Mouse (Mus musculus) hindbrain, embryonic 11.5 days (tissue): ENCODE data around the gene Grtp1. TPM values are rescaled to one million over a fixed set of nuclear protein-coding genes. Genes with fewer than 3 reads are reported as not detected.

Source experiments
- ATAC-seq: fragments of 200-750 bp; cut with Nextera tagmentation; 2 replicates; pipeline ENCODE4 v1.8.0; 2017; ENCODE audit warnings: mild to moderate bottlenecking, moderate TSS enrichment, moderate library complexity; ENCODE audit not compliant: low FRiP score
- DNase-seq: peaks from one replicate; pipeline ENCODE4 v3.0.0-alpha.2; 2015; ENCODE audit warnings: low spot score
- H3K27ac ChIP-seq: fragments of 300-500 bp; sonication (generic); 2 replicates; pipeline ENCODE4 v1.5.1; 2014; ENCODE audit warnings: mild to moderate bottlenecking, low read depth, low read length
- H3K27me3 ChIP-seq: fragments of 300-500 bp; sonication (generic); 2 replicates; pipeline ENCODE4 v1.6.1; 2014; ENCODE audit warnings: mild to moderate bottlenecking, low read length, moderate library complexity, mixed read lengths; ENCODE audit not compliant: control insufficient read depth, insufficient read depth
- H3K36me3 ChIP-seq: fragments of 300-500 bp; sonication (generic); 2 replicates; pipeline ENCODE4 v1.6.1; 2014; ENCODE audit warnings: mild to moderate bottlenecking, low read length, moderate library complexity, mixed read lengths; ENCODE audit not compliant: control insufficient read depth, insufficient read depth
- H3K4me1 ChIP-seq: fragments of 300-500 bp; sonication (generic); replicated peaks from 2 replicates; pipeline ENCODE4 v1.6.1; 2014; ENCODE audit warnings: low read length, mixed read lengths; ENCODE audit not compliant: control insufficient read depth, insufficient read depth
- H3K4me2 ChIP-seq: fragments of 300-500 bp; sonication (generic); replicated peaks from 2 replicates; pipeline ENCODE4 v1.6.1; 2014; ENCODE audit warnings: mild to moderate bottlenecking, low read depth, low read length
- H3K4me3 ChIP-seq: fragments of 300-500 bp; sonication (generic); 2 replicates; pipeline ENCODE4 v1.5.1; 2014; ENCODE audit warnings: low read depth, low read length
- H3K9ac ChIP-seq: fragments of 300-500 bp; sonication (generic); 2 replicates; pipeline ENCODE4 v1.6.1; 2014; ENCODE audit warnings: low read depth, low read length
- H3K9me3 ChIP-seq: fragments of 300-500 bp; sonication (generic); 2 replicates; pipeline ENCODE4 v1.6.1; 2016; ENCODE audit warnings: low read length; ENCODE audit not compliant: control insufficient read depth
- WGBS: fragments of 180-500 bp; shearing (Covaris S2); extraction: QIAGEN DNeasy Blood & Tissue Kit; methylation state at CpG from one replicate; pipeline ENCODE4 v1.1.7; 2014; 5-methylcytosine and 5-hydroxymethylcytosine counted together
- polyA plus RNA-seq: library from polyadenylated mRNA; unstranded; fragments of >200 nt; fragmentation: Nextera tagmentation; extraction: Ambion mirVana; gene quantifications from 2 replicates; pipeline ENCODE4 v1.2.1, GENCODE M21; 2014

Grtp1 gene
- polyA plus RNA-seq, 1 experiment from 2014 or later: 12.9 TPM

- H3K9me3 ChIP-seq: no peaks in the 10 kb centered on the region
- H3K27ac ChIP-seq: no peak overlapping the region
- peaks cover 2% of the 10 kb centered on the region; the same call in 1 of the 2 replicates for H3K4me1 ChIP-seq
- H3K4me3 ChIP-seq: no peak overlapping the region
- no peaks in the 10 kb centered on the region for H3K27me3 ChIP-seq
- H3K4me2 ChIP-seq: no peak overlapping the region
- no peak for DNase-seq
- no peaks in the 10 kb centered on the region for H3K36me3 ChIP-seq
- no peak overlapping the region for H3K9ac ChIP-seq
- 73% methylated on average over 12 of the region's 12 CpGs for WGBS
- ATAC-seq: no peak
Observed at GRCm38 (mm10) chr8:13156327-13157097, 43.9 kb downstream of the Grtp1 start.

DNA sequence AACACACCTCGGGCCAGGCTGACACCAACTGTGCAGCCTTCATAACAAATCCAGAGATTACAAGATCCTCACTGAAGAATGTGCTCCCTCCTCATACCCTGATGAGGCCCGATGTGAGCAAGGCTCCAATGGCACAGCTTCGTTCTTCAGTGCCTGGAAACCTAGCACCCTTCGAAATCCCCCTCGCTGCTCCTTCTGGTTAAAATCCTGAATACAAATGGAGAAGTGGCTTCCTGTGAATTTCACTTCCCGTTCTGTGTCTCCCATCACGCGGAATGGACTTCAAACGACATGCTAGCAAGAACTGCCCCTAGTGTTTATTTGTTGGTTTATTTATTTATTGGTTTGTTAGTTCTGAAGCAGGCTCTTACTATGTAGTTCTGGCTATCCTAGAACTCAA, 45.1 kb downstream of the Grtp1 start:
- 72% methylated on average over 9 of the region's 9 CpGs for WGBS
- no peak for ATAC-seq

GRCm38 (mm10) chr8:13154099-13154498, 46.3 kb downstream of the Grtp1 start:
- no peak overlapping the region for H3K4me2 ChIP-seq
- H3K27me3 ChIP-seq: no peaks in the 10 kb centered on the region
- DNase-seq (no peak), ATAC-seq (no peak)
- no peak overlapping the region for H3K27ac ChIP-seq
- WGBS: 83% methylated on average over 9 of the region's 9 CpGs
- no peak overlapping the region for H3K4me3 ChIP-seq
- no peak overlapping the region for H3K9ac ChIP-seq
- no peaks in the 10 kb centered on the region; the same call in 1 of the 2 replicates for H3K4me1 ChIP-seq
- H3K9me3 ChIP-seq: no peaks in the 10 kb centered on the region
- H3K36me3 ChIP-seq: no peaks in the 10 kb centered on the region

More for the DNA sequence above, 45.1 kb downstream of the Grtp1 start:
- Histone ChIP-seq H3K4me1 (peaks cover 2% of the 10 kb centered on the region; the same call in 1 of the 2 replicates), H3K9me3 (no peaks in the 10 kb centered on the region), H3K36me3 (no peaks in the 10 kb centered on the region), H3K4me2 (no peak overlapping the region), H3K27me3 (no peaks in the 10 kb centered on the region), H3K9ac (no peak overlapping the region), H3K4me3 (no peak overlapping the region), H3K27ac (no peak overlapping the region)
- no peak for DNase-seq

GRCm38 (mm10) chr8:13150929-13151328, 49.5 kb downstream of the Grtp1 start:
- no peak overlapping the region for H3K4me3 ChIP-seq
- no peaks in the 10 kb centered on the region for H3K27me3 ChIP-seq
- no peaks in the 10 kb centered on the region for H3K36me3 ChIP-seq
- no peak overlapping the region for H3K9ac ChIP-seq
- no peaks in the 10 kb centered on the region for H3K9me3 ChIP-seq
- no peak for DNase-seq
- H3K4me1 ChIP-seq: no peaks in the 10 kb centered on the region
- no peak for ATAC-seq
- 100% methylated on average over 2 of the region's 2 CpGs for WGBS
- no peak overlapping the region for H3K4me2 ChIP-seq
- no peak overlapping the region for H3K27ac ChIP-seq

DNA sequence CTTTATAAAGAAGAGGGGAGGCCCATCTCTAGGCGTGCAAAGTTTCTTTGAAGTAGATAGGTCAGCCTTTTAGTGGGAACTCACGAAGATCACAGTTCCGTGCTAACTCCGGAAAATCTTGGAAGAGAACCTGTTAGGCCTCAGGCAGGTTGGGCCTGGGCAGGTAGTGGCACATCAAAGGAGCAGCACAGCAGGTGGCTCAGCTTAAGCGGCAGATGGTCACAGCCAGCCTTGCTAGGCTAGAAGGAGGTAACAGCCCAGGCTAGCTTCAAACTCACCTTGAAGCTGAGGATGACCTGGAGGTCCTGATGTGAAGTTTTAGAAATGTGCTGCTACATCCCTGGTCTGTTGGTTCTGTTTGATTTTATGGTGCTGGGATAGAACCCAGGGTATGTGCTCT, 50.6 kb downstream of the Grtp1 start:
- H3K4me2 ChIP-seq: no peak overlapping the region
- no peaks in the 10 kb centered on the region for H3K4me1 ChIP-seq
- H3K4me3 ChIP-seq: no peak overlapping the region
- no peak overlapping the region for H3K27ac ChIP-seq
- H3K27me3 ChIP-seq: no peaks in the 10 kb centered on the region
- no peaks in the 10 kb centered on the region for H3K9me3 ChIP-seq
- ATAC-seq: no peak
- DNase-seq: no peak
- no peak overlapping the region for H3K9ac ChIP-seq
- H3K36me3 ChIP-seq: no peaks in the 10 kb centered on the region; the same call in none of the 2 replicates
- WGBS: 68% methylated on average over 5 of the region's 5 CpGs

DNA sequence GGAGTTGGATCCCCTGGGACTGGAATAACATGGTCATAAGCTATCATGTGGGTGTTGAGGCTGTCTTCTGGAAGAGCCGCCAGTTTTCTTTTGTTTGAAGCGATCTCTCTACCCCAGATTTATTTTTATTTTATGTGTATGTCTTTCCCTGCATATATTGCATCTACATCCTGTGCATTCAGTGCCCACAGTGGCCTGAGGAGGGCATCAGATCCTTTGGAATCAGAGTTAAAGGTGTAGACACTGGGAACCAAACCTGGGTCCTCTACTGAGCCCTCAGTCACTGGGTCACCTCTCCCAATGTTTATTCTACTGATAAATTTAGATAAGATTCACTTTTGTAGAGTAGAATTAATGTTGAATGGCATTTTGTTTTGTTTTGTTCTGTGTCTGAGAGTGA, 51.1 kb downstream of the Grtp1 start:
- 96% methylated on average over 2 of the region's 2 CpGs for WGBS
- H3K4me1 ChIP-seq: no peaks in the 10 kb centered on the region
- no peak overlapping the region for H3K9ac ChIP-seq
- ATAC-seq: no peak
- H3K27me3 ChIP-seq: no peaks in the 10 kb centered on the region
- no peak overlapping the region for H3K4me2 ChIP-seq
- H3K36me3 ChIP-seq: peaks cover 4% of the 10 kb centered on the region
- H3K27ac ChIP-seq: no peak overlapping the region
- no peak for DNase-seq
- no peaks in the 10 kb centered on the region for H3K9me3 ChIP-seq
- no peak overlapping the region for H3K4me3 ChIP-seq

DNA sequence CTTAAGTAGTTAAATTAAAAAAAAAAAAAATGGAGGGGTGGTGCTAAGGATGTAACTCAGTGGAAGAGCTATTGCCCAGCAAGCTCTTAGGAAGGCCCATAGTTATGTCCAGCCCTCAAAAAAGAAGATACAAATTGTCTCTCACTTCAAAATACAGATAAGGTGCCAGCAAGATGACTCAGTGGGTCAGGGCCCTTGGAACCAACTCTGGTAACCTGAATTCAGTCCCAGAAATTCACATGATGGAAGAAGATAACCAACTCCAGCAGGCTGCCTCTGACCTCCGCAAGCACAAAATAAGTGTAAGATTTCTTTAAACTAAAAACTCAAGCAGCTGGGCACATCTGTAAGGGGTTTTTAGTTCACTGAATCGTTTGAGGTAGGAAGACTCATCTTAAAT, 51.9 kb downstream of the Grtp1 start:
- no peaks in the 10 kb centered on the region for H3K27me3 ChIP-seq
- no peak overlapping the region for H3K4me3 ChIP-seq
- no peaks in the 10 kb centered on the region for H3K4me1 ChIP-seq
- peaks cover 4% of the 10 kb centered on the region for H3K36me3 ChIP-seq
- DNase-seq (no peak), ATAC-seq (no peak)
- 91% methylated on average over 2 of the region's 2 CpGs for WGBS
- H3K27ac ChIP-seq: no peak overlapping the region
- no peak overlapping the region for H3K9ac ChIP-seq
- no peaks in the 10 kb centered on the region for H3K9me3 ChIP-seq
- no peak overlapping the region for H3K4me2 ChIP-seq

DNA sequence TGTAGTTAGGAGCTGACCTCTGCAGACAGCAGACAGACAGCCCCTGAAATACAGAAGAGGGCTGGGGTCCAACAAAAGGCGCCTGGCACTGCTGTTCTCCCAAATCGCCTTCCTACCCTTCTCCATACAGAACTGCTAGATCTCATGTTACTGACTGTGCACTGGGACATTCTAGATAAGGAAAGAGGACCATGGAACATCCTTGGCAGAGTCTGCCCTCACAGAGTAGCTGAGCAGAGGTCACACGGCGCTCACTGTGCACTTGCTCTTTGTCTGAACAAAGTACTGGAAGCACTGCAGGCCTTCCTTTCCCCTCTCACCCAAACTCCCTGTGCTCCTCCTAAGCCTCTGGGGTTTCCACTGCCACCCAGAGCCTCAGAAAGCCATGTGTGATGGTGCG, 58.7 kb downstream of the Grtp1 start:
- no peak overlapping the region for H3K4me3 ChIP-seq
- H3K27me3 ChIP-seq: no peaks in the 10 kb centered on the region
- no peak overlapping the region for H3K9ac ChIP-seq
- H3K4me1 ChIP-seq: no peaks in the 10 kb centered on the region
- H3K27ac ChIP-seq: no peak overlapping the region
- no peak for ATAC-seq
- H3K36me3 ChIP-seq: peaks cover 24% of the 10 kb centered on the region
- no peak overlapping the region for H3K4me2 ChIP-seq
- DNase-seq: no peak
- H3K9me3 ChIP-seq: no peaks in the 10 kb centered on the region
- WGBS: 94% methylated on average over 5 of the region's 5 CpGs

DNA sequence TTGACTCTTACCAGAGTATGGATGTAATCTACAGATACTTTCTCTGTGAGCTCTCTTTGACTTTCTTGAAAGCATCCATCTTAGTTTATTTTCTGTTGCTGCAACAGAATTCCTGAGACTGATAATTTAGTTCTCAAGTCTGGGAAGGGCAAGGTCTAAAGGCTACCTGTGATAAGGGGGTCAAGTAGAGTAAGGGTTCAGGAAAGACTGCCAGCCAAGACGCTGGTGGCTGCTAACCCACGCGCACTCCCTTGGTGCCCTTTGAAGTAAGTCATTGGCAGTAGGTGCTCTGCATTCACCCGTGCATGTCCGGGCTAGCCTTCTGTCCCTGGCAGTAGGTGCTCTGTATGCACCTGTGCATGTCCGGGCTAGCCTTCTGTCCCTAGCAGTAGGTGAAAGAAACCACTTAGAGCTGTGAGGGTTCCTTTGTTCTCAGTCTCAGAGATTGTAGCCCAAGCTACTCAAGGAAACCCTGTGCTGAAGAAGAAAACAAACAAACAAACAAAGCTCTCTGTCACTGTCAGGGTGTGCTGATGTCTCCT, 60.7 kb downstream of the Grtp1 start:
- Histone ChIP-seq H3K27me3 (no peaks in the 10 kb centered on the region), H3K9me3 (no peaks in the 10 kb centered on the region), H3K4me3 (no peak overlapping the region), H3K9ac (no peak overlapping the region), H3K36me3 (peaks cover 25% of the 10 kb centered on the region), H3K4me1 (no peaks in the 10 kb centered on the region), H3K27ac (no peak overlapping the region), H3K4me2 (no peak overlapping the region)
- DNase-seq (no peak), ATAC-seq (no peak)
- 91% methylated on average over 6 of the region's 6 CpGs for WGBS
